Mouse (Mus musculus): Measurements from ENCODE around the gene Rnase12.
"Not testable (repeated sequence)": the region's sequence is repeated elsewhere in the genome, so short reads cannot be mapped to it uniquely, and the experiment has no call there.

DNA sequence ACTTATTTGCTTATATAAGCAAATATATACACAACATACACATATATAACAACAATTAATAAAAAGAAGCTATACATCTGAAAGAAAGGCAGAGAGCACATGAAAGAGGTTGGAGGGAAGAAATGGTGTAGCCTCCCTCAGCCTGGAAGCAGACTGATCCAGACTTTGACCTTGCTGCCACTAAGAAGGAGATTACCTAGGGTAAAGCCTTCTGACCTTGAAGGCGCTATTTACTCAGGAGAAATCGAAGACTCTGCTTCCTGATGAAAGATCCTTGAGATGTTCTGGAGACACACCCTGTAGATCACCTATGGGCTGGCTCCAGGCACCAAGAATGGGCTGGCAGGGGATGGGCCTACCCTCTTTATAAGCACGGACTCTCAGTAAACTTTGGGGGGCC is 42.7 kb downstream of the Rnase12 start:
- TF ChIP-seq CTCF (IDR thresholded peaks at IDR 0.05; ENCODE audit: extremely low read depth, insufficient read length, insufficient replicate concordance, low read depth, low read length); POLR2A (IDR thresholded peaks at IDR 0.05; ENCODE audit: low read depth, low read length): not testable (repeated sequence)
